Mouse (Mus musculus): ENCODE results near the gene Gm27027.

- TF ChIP-seq CTCF (IDR thresholded peaks at IDR 0.05; ENCODE audit: low read depth), result no peak
- no peak for TF ChIP-seq EP300 (IDR thresholded peaks at IDR 0.05; ENCODE audit: low read depth)
These were observed 49.4 kb upstream of the Gm27027 start for GRCm38 (mm10) chr2:94045411-94046090.

Data from heart, postnatal 0 days (tissue).